Mouse (Mus musculus): ENCODE measurements around the gene Ythdf1.
A peak's percentile ranks its signal among the peaks of the same experiment; 100 is the strongest.

- peak; percentile 94 for TF ChIP-seq CTCF (conservative IDR thresholded peaks at IDR 0.05; ENCODE audit: low read length)
- TF ChIP-seq POU5F1 (IDR thresholded peaks at IDR 0.05; ENCODE audit: borderline replicate concordance, low read length): no peak
- no peak for TF ChIP-seq NANOG (IDR thresholded peaks at IDR 0.05; ENCODE audit: borderline replicate concordance, low read length)
Measured at GRCm38 (mm10) chr2:180925176-180925575, 4.4 kb upstream of the Ythdf1 start.
